Mouse (Mus musculus): ENCODE measurements at regions not wholly inside any gene's neighbourhood (a gene's known extent, or its start where the extent isn't known, plus 50 kb on each side); places are given as distances from the start of the nearest gene placed in this dataset.
"Not testable (repeated sequence)": the region's sequence is repeated elsewhere in the genome, so short reads cannot be mapped to it uniquely, and the experiment has no call there.

DNA sequence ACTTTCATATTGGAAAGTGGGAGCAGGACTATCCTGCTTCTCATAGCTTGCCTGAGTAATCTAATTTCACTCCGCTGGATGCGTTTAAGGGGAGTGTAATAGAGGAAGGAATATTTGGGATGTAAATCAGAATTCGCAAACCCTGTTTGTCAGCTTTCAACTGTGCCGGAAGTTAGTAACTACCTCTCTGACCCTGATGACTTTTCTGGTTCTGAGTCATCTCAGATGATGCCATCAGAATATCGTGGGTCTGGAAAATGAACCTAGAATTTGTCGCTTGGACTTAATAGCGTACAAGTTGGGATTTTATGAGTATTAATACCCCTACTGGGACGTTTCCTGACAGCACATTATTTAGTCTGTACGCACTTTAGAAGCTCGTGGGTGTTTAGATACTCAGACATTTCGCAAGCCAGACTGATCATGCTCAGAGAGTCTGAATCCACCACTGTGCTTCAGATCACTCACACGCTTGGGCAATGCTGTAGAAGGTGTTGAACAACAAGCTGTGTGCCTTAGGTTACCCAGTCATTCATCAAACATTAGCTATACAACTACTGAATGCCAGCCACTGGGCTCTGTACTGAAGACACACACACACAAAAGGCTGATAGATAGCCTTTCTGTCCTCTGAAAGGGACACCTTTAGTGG is 131.1 kb downstream of the Phlda1 start:
- DNase-seq, result no peak

DNA sequence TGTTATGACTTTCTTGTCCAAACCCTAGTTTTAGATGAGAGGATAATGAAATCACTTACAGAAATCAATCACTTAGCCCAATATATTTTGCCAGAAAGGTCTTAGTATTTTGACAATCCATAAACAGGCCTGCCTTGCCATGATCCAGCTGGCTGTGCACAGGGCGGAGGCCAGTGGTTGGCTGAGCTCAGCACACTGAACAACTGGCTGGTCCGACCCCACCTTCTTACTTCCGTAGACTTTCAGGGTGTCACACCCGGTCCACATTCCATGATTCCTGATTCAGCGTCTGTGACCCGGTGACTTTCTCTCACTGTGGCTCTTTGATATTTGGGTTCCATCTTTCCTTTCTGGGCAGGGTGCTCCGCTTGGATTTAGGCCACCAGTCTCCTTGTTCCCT is 133.8 kb downstream of the Phlda1 start:
- no peak for DNase-seq

DNA sequence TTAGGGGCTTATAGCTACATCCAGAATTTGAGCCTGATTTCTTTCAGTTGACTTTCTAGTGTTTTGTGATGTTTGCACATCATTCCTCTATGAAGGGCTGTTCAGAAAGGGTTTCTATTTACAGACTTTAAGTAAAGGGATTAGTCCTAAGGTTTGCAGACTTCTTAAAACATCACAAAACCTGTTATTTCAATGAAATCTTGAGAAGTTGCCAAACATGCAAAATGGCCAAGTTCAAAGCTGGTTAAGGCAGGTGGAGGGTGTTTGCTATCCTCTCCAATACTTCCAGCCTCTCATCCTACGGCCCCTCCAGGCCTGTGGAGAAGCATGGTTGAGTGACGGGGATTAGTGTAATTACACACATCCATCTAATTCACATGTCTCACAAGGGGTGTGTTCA is 136.6 kb downstream of the Phlda1 start:
- no peak for DNase-seq

- not testable (repeated sequence) for DNase-seq
Measured at GRCm38 (mm10) chr10:111653773-111654172, 147.7 kb downstream of the Phlda1 start.

GRCm38 (mm10) chr10:111654364-111655226 is 148.5 kb downstream of the Phlda1 start:
- DNase-seq, result no peak

GRCm38 (mm10) chr10:111658828-111659227 is 152.7 kb downstream of the Phlda1 start:
- DNase-seq, result no peak

- no peak for DNase-seq
Measured at GRCm38 (mm10) chr10:111662665-111663064, 156.6 kb downstream of the Phlda1 start.

DNA sequence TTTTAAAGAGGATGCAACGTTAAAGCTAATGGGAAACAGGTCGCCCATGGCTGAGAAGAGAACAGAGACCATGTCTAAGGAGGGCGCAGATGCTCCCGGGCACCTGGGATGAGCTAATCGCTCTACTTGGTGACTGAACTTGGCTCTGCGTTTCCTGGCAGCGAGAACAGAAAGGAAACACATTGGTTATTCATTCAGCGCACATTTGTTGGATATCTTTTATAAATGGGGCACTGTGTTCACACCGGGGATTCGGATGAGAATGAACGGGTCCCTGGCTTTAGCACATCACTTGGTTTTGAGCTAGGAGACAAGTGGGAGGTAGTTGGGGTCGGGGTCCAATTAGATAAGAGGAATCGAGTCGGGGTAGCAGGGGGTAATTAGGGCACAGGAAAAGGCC is 159.7 kb downstream of the Phlda1 start:
- no peak for DNase-seq

DNA sequence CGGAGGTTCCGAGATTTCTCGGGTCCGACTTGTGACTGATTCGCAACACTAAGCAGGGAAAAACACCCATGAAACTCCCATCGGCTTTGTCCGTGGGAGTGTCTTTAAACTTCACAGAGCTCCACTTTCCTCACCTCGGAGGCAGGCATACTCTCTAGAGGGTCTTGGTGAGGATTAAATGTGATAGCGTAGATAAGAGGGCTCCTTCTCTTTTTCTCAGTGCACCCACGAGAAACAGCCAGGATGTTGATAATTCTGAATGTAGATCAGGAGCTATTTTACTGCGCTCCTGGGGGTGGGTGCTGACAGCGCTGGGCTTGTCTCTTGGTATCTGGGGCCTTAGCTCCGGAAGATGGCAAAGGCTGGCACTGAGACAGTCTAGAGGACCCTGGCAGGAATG is 160.9 kb downstream of the Phlda1 start:
- no peak for DNase-seq

DNA sequence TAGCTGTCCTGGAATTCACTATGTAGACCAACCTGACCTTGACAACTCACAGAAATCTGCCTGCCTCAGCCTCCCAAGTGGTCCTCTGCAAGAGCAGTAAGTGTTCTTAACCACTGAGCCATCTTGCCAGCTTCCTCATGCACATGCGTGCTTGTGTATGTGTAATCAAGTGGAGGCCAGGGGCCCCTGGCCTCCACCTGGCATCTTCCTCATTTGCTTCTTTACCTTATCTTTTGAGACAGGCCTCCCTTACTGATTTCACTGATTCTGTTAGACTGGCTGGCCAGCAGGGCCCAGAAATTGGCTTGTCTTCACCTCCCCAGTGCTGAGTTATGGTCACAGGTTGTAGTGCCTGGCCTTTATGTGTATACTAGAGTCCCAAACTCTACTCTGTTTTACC is 162.6 kb downstream of the Phlda1 start:
- DNase-seq, result no peak

DNA sequence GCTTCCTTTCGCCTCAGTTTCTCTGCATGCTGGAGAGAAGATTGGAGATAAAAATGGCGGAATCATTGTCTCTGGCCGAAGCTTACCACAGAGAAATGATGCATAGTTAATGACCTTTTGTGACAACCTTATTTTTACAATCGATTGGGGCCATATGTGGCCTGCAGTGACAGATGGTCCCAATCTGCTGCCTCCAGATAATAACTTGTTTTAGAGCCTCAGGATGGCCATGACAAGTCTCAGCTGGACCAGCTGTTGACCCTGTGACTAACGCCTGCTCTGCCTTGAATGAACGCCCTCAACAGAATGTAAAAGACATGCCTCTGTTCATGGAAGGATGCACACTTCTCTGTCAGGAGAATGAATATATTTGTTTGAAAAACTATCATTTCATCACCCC is 163.6 kb downstream of the Phlda1 start:
- no peak for DNase-seq

GRCm38 (mm10) chr10:111670666-111671065 is 164.6 kb downstream of the Phlda1 start:
- no peak for DNase-seq

GRCm38 (mm10) chr10:111672454-111673316 is 166.6 kb downstream of the Phlda1 start:
- DNase-seq, result no peak

- no peak for DNase-seq
Measured at GRCm38 (mm10) chr10:111673317-111673610, 167.2 kb downstream of the Phlda1 start.

DNA sequence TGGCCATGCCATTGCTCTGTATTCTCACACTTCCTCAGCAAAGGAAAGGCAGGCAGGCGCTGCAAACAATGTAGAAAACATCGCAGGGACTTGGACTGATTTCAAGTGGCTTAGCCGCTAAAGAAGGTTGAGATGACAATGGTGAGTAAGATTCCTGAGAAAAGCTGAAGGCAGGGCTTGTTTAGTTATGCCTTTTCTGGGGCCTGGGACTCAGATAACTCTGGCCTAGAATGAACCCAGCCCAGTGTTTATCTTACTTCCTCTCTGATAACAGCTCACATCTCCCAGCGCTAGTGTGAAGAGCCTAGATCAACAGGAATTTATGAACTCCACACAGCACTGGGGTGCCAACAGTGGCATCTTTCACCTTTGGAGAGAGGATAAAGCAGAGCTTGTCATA is 170.2 kb downstream of the Phlda1 start:
- DNase-seq, result no peak

DNA sequence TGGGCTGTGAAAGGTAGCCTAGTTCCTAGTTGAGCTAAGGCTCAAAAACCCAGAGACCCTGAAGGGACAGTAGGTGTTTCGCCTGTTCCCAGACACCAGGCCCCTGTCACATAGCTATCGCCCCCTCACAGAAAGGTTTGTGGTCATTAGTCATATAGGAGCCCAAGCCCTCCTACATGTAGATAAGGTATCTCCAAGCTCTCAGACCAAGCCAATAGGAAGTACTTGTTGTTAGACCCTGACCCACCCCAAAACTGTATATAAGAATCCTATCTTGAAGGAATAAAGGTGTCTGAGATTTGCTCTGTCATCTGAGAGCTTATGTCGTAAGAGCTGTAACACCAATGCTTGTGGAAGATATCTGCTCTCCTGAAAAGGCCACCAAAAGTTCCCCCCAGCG is 174.8 kb downstream of the Phlda1 start:
- DNase-seq, result no peak

- DNase-seq, result no peak
Measured at GRCm38 (mm10) chr10:111684409-111685346, 178.6 kb downstream of the Phlda1 start.

DNA sequence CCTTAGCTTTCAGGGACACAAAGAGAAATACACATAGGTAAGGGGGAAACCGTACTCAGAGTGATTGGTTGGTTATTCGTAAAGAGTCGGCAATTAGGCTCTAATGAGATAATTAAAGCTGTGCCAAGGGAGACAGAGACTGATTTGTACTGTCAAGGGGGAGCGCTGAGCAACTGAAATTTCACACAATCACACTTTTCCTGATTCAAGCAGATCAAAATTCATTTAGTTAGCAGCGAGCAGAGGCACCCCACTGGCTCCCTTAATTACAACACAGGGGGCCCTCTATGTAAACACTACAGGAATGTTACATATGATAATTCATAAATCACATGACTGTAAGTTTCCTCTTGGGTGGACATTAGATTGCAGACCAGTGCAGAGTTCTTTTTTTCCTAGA is 180.5 kb downstream of the Phlda1 start:
- no peak for DNase-seq

DNA sequence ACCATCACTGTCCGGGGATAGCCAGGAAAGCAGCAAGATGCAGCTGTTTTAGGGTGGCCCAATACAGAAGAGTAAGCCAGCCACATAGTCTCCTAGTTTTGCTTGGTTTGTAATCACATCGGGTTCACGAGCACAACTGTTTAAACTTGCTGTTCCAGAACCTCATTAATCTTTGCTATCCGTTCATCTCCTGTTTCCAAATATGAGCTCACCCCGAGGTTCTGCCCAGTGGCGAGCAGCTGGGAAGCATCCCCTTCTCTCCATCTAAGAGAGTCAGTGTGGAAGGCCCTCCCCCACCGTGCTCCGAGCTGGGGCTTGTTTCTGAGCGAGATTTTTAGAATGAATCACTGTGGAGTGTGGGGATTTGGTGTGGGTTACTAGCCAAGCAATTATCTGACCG is 183.5 kb downstream of the Phlda1 start:
- no peak for DNase-seq

- no peak for DNase-seq
Measured at GRCm38 (mm10) chr10:111693762-111694161, 187.7 kb downstream of the Phlda1 start.

DNA sequence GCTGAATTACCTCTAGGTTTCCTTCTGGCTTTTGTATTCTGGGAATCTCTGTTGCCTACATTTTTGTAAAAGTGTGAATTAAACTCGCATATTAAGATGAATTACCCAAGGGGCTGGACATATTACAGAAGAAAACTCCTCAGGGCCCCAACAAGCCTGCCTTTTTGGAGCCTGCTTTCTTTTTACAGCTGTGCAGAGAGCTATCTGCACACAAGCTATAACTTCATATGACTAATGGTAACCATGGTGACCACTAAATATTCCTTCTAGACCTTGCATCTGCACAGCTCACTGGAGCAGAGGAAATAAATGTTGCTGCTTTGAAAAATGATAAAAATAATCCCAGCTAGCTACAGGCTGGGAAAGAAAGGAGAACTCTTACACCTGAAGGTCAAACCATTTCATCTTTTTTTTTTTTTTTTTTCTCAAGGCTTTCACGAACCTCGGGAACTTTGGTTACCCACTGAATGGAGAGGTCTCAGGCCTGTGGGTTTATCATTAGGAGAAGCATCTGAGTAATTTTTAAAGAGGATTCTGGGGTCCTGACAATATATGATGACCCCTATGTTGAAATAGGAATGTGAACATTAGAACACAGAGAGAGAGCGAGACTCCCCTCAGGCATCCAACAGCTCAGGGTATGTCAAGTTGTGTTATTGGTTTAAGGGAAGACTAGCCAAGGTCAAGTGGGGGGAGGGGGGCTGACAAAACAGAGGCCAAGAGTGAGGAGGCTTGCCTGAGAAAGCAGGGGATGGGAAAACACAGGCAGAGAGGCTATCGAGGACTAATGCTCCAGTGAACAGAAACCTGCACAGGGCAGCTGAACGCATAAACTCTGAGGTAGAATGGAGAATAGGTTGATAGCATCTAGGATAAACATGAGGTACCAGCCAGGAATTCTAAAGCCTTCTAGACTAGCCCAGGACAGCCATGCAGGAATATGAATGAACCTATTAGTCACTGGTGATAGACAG is 188.4 kb downstream of the Phlda1 start:
- DNase-seq, result no peak

All from kidney, adult 18-20 months (tissue).